Mouse (Mus musculus) duodenum, adult 2 months (tissue): ENCODE results near the gene Hils1. TPM values are rescaled to one million over a fixed set of nuclear protein-coding genes. Genes with fewer than 3 reads are reported as not detected.

Source experiments
- polyA plus RNA-seq: library from polyadenylated mRNA; depleted of rRNA; stranded (reverse); fragments of >200 nt; gene quantifications from 2 replicates; pipeline ENCODE4 v1.2.3, GENCODE M21; 2012; ENCODE audit warnings: low replicate concordance; rRNA removed

The Hils1 gene
- not detected in 2 replicates for polyA plus RNA-seq

GRCm38 (mm10) chr11:94967419-94967818 is at the start of gene Hils1:
Gene Hils1 (plus strand): TSS chr11:94967593.

DNA sequence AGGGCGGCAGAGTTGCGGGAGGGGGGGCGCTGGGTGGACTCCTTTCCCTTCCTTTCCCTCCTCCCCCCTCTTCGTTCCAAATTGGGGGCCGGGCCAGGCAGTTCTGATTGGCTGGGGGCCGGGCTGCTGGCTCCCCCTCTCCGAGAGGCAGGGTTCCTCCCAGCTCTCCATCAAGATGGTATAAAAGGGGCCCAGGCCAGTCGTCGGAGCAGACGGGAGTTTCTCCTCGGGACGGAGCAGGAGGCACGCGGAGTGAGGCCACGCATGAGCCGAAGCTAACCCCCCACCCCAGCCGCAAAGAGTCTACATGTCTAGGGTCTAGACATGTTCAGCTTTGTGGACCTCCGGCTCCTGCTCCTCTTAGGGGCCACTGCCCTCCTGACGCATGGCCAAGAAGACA is 31.3 kb upstream of the Hils1 start, which contains the start of gene Col1a1:
TSS of gene Col1a1 (plus strand) at position 180 of the 400 bp plus-strand sequence.

GRCm38 (mm10) chr11:94976199-94976598 is 8.8 kb downstream of the Hils1 start, which contains the start of gene Sgca:
Gene Sgca (minus strand): TSS chr11:94976327.

GRCm38 (mm10) chr11:94990749-94991577 is 23.6 kb downstream of the Hils1 start, which contains the start of gene Ppp1r9b:
Gene Ppp1r9b (plus strand): TSS chr11:94991035.

GRCm38 (mm10) chr11:95009629-95010014 is 42.2 kb downstream of the Hils1 start, which contains the start of gene Samd14:
Gene Samd14 (plus strand): TSS chr11:95009879.

Other genes starting within 250 kb of the Hils1 start
- 0.09 TPM in 1 of 2 replicates, not detected in the other for gene Cdc34b, start 225.8 kb upstream of the Hils1 start, polyA plus RNA-seq
- 0.24 TPM in 1 of 2 replicates, not detected in the other for gene Tmem92, start 184.9 kb upstream of the Hils1 start, polyA plus RNA-seq
- gene Col1a1, start 31.4 kb upstream of the Hils1 start, polyA plus RNA-seq = 29.4 and 31.3 TPM in 2 replicates
- 1.7 and 4.3 TPM in 2 replicates for gene Sgca, start 8.7 kb downstream of the Hils1 start, polyA plus RNA-seq
- 18.7 and 35.2 TPM in 2 replicates for gene Ppp1r9b, start 23.4 kb downstream of the Hils1 start, polyA plus RNA-seq
- 6.2 and 10.3 TPM in 2 replicates for gene Samd14, start 42.3 kb downstream of the Hils1 start, polyA plus RNA-seq
- gene Pdk2, start 73.8 kb downstream of the Hils1 start, polyA plus RNA-seq = 100 and 190 TPM in 2 replicates
- 87.6 and 115 TPM in 2 replicates for gene Itga3, start 109.2 kb downstream of the Hils1 start, polyA plus RNA-seq
- gene Dlx3, start 152.5 kb downstream of the Hils1 start, polyA plus RNA-seq = 0.07 and 0.18 TPM in 2 replicates
- gene Dlx4, start 178.7 kb downstream of the Hils1 start, polyA plus RNA-seq = not detected in 2 replicates